Mouse (Mus musculus) cerebellum, adult 2 months (tissue): ENCODE measurements around the gene Serpinb1c.

Experiments used
- CTCF ChIP-seq: fragments of 200-500 bp; IDR thresholded peaks from 2 replicates; pipeline ENCODE4 v1.5.1; 2011; ENCODE audit warnings: low read depth, mild to moderate bottlenecking, control low read depth, low read length, moderate library complexity, borderline replicate concordance; ENCODE audit not compliant: insufficient read depth
- POLR2A ChIP-seq: fragments of 200-500 bp; IDR thresholded peaks from 2 replicates; pipeline ENCODE4 v1.6.1; 2011; ENCODE audit warnings: low read length, control low read depth, borderline replicate concordance; ENCODE audit not compliant: insufficient read depth

DNA sequence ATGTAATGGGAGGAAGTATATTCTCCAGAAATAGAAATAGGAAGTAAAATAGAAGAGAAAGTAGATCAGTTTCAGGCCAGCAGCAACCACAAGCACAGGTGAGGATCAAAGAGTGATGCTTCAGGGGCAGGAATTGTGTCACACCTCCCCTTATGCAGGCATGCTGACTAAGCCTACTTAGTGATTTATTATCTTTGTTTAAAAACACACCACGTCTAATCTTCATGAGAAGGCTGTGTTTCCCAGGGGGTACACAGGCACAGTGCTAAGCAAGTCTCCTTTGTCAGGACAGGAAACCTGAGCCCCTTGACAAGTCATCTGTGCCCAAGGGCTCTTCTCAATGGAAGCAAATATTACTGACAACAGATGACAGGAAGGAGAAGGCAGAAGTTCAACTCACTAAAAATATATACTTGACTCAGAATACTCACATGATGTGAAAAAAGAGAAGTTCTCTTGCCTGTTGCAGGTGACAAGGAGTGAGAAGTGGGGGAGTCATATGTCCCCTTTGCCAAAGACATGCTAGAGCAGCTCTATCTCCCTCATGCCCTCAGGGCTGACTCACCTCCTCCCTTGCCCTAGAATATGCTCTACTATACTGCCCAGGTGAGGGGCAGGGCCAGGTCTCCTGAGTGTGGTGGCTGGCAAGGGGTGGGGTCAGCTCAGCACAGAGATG is 36.8 kb upstream of the Serpinb1c start:
- TF ChIP-seq POLR2A = no peak
- TF ChIP-seq CTCF = no peak
